Mouse (Mus musculus) midbrain, embryonic 13.5 days (tissue): ENCODE data around the gene 1810013L24Rik. TPM values are rescaled to one million over a fixed set of nuclear protein-coding genes. Genes with fewer than 3 reads are reported as not detected.

Source experiments
- ATAC-seq: fragments of 200-750 bp; cut with Nextera tagmentation; 2 replicates; pipeline ENCODE4 v1.8.0; 2017; ENCODE audit warnings: mild to moderate bottlenecking, moderate TSS enrichment, moderate library complexity
- H3K27ac ChIP-seq: fragments of 300-500 bp; sonication (generic); 2 replicates; pipeline ENCODE4 v1.5.1; 2015; ENCODE audit warnings: inconsistent platforms, mild to moderate bottlenecking, moderate library complexity
- H3K27me3 ChIP-seq: fragments of 300-500 bp; sonication (generic); 2 replicates; pipeline ENCODE4 v1.6.1; 2015; ENCODE audit warnings: mild to moderate bottlenecking, inconsistent platforms
- H3K36me3 ChIP-seq: fragments of 300-500 bp; sonication (generic); 2 replicates; pipeline ENCODE4 v1.6.1; 2015; ENCODE audit warnings: mild to moderate bottlenecking, inconsistent platforms
- H3K4me1 ChIP-seq: fragments of 300-500 bp; sonication (generic); replicated peaks from 2 replicates; pipeline ENCODE4 v1.6.1; 2015; ENCODE audit warnings: inconsistent platforms
- H3K4me2 ChIP-seq: fragments of 300-500 bp; sonication (generic); replicated peaks from 2 replicates; pipeline ENCODE4 v1.6.1; 2015; ENCODE audit warnings: moderate library complexity, mild to moderate bottlenecking, inconsistent platforms
- H3K4me3 ChIP-seq: fragments of 300-500 bp; sonication (generic); replicated peaks from 2 replicates; pipeline ENCODE4 v1.5.1; 2015; ENCODE audit warnings: mild to moderate bottlenecking, inconsistent platforms
- H3K9ac ChIP-seq: fragments of 300-500 bp; sonication (generic); replicated peaks from 2 replicates; pipeline ENCODE4 v1.6.1; 2015; ENCODE audit warnings: mild to moderate bottlenecking, inconsistent platforms
- H3K9me3 ChIP-seq: fragments of 300-500 bp; sonication (generic); 2 replicates; pipeline ENCODE4 v1.6.1; 2016; ENCODE audit warnings: mild to moderate bottlenecking, inconsistent platforms
- WGBS: fragments of 180-500 bp; shearing (Covaris S2); methylation state at CpG from one replicate; pipeline ENCODE4 v1.1.7; 2015; 5-methylcytosine and 5-hydroxymethylcytosine counted together
- polyA plus RNA-seq: library from polyadenylated mRNA; unstranded; fragments of >200 nt; fragmentation: Nextera tagmentation; extraction: Ambion mirVana; gene quantifications from 2 replicates; pipeline ENCODE4 v1.2.1, GENCODE M21; 2015

1810013L24Rik gene
- polyA plus RNA-seq: 31.3 and 35.4 TPM in 2 replicates

GRCm38 (mm10) chr16:8829564-8830359 lies at the start of gene 1810013L24Rik:
Gene 1810013L24Rik, plus strand, starts transcription at chr16:8830100.
- Histone ChIP-seq H3K4me2 (peak within 1 kb of the TSS; percentile 96), H3K9me3 (no peaks in the 10 kb centered on the region), H3K9ac (peak within 1 kb of the TSS; percentile 99), H3K27ac (peak within 1 kb of the TSS; percentile 97), H3K27me3 (no peaks in the 10 kb centered on the region), H3K36me3 (peaks cover 16% of the 10 kb centered on the region; the same call in 1 of the 2 replicates), H3K4me1 (peaks cover 38% of the 10 kb centered on the region), H3K4me3 (peak within 1 kb of the TSS; percentile 92)
- peak; percentile 96 for ATAC-seq
- under 1% methylated on average over 79 of the region's 80 CpGs for WGBS

DNA sequence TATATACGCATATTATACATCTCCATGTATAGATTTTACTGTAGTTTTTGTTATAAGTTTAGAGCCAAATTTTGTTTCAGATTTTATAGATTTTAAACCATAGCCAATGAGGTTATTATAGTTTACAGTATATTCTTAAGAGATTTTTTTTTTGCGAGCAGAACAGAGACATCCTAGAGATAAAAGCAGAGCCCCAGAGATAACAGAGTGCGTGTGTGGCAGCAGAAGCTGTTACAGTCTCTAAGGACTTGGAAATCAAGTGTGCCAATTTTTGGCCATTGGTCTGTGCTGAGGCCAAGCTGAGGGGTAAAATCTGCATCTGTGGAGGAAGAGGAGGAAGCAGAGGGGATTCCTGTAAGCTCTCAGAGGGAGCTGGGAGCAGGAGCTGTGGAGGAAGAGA lies 49.7 kb upstream of the 1810013L24Rik start:
- Histone ChIP-seq H3K36me3 (no peaks in the 10 kb centered on the region), H3K4me1 (0 out of 2 replicates have a peak, but pooled peaks cover 3% of the 10 kb centered on the region), H3K4me3 (no peak overlapping the region), H3K27ac (no peak overlapping the region), H3K4me2 (no peak overlapping the region), H3K9ac (no peak overlapping the region), H3K9me3 (no peaks in the 10 kb centered on the region), H3K27me3 (no peaks in the 10 kb centered on the region)
- ATAC-seq: no peak
- 92% methylated on average over 3 of the region's 3 CpGs for WGBS

- Histone ChIP-seq H3K4me2 (no peak overlapping the region), H3K36me3 (no peaks in the 10 kb centered on the region), H3K4me3 (no peak overlapping the region), H3K9ac (no peak overlapping the region), H3K27ac (no peak overlapping the region), H3K27me3 (no peaks in the 10 kb centered on the region), H3K4me1 (0 out of 2 replicates have a peak, but pooled peaks cover 3% of the 10 kb centered on the region), H3K9me3 (no peaks in the 10 kb centered on the region)
- WGBS: 71% methylated on average over 6 of the region's 6 CpGs
- no peak for ATAC-seq
Measured at GRCm38 (mm10) chr16:8781191-8781590, 48.7 kb upstream of the 1810013L24Rik start.

- H3K9ac ChIP-seq: no peak overlapping the region
- WGBS: 90% methylated on average over 2 of the region's 2 CpGs
- H3K36me3 ChIP-seq: no peaks in the 10 kb centered on the region
- H3K27me3 ChIP-seq: no peaks in the 10 kb centered on the region
- H3K27ac ChIP-seq: no peak overlapping the region
- no peaks in the 10 kb centered on the region for H3K9me3 ChIP-seq
- no peak for ATAC-seq
- H3K4me2 ChIP-seq: no peak overlapping the region
- H3K4me1 ChIP-seq: 0 out of 2 replicates have a peak, but pooled peaks cover 3% of the 10 kb centered on the region
- H3K4me3 ChIP-seq: no peak overlapping the region
Measured at GRCm38 (mm10) chr16:8781660-8782059, 48.2 kb upstream of the 1810013L24Rik start.

- Histone ChIP-seq H3K36me3 (no peaks in the 10 kb centered on the region), H3K27ac (no peak overlapping the region), H3K9me3 (no peaks in the 10 kb centered on the region), H3K27me3 (no peaks in the 10 kb centered on the region), H3K4me3 (no peak overlapping the region), H3K4me1 (0 out of 2 replicates have a peak, but pooled peaks cover 3% of the 10 kb centered on the region), H3K9ac (no peak overlapping the region), H3K4me2 (no peak overlapping the region)
- no peak for ATAC-seq
- WGBS: 91% methylated on average over 16 of the region's 16 CpGs
Measured at GRCm38 (mm10) chr16:8783198-8783913, 46.5 kb upstream of the 1810013L24Rik start.

GRCm38 (mm10) chr16:8784753-8785152 lies 45.1 kb upstream of the 1810013L24Rik start:
- no peak overlapping the region for H3K9ac ChIP-seq
- H3K27ac ChIP-seq: no peak overlapping the region
- no peaks in the 10 kb centered on the region for H3K36me3 ChIP-seq
- WGBS: 73% methylated on average over 3 of the region's 3 CpGs
- ATAC-seq: no peak
- H3K4me2 ChIP-seq: no peak overlapping the region
- H3K27me3 ChIP-seq: no peaks in the 10 kb centered on the region
- H3K4me3 ChIP-seq: no peak overlapping the region
- H3K4me1 ChIP-seq: no peaks in the 10 kb centered on the region
- no peaks in the 10 kb centered on the region for H3K9me3 ChIP-seq

DNA sequence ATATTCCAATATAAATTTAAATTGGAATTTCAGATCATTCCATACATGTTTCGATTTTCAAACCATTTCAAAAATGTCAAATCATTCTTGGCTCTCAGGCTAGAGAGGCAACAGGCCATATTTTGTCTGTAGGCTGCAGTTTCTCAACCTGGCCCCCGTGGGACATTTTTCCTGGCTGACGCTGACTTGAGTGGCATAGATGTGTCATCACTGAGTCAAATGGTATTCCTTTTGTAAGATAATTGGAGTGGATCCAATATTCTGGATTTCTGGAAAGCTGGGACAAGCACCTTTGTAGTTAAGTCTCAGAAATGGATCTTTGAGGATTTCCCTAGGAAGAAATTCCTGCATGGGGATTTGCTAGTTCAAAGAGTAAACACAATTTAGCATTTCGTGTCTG lies 39.0 kb upstream of the 1810013L24Rik start:
- H3K27ac ChIP-seq: no peak overlapping the region

GRCm38 (mm10) chr16:8791949-8792557 lies 37.8 kb upstream of the 1810013L24Rik start, which contains the start of gene Usp7:
Gene Usp7, minus strand, starts transcription at chr16:8792308.
- 94% methylated on average over 20 of the region's 20 CpGs for WGBS
- H3K9ac ChIP-seq: no peak within 1 kb of the TSS
- no peaks in the 10 kb centered on the region for H3K27me3 ChIP-seq
- H3K4me2 ChIP-seq: no peak within 1 kb of the TSS
- H3K9me3 ChIP-seq: no peaks in the 10 kb centered on the region
- no peaks in the 10 kb centered on the region; the same call in 1 of the 2 replicates for H3K4me1 ChIP-seq
- H3K27ac ChIP-seq: no peak within 1 kb of the TSS
- no peaks in the 10 kb centered on the region for H3K36me3 ChIP-seq
- no peak within 1 kb of the TSS for H3K4me3 ChIP-seq
- no peak for ATAC-seq

More for the DNA sequence above, 39.0 kb upstream of the 1810013L24Rik start:
- Histone ChIP-seq H3K4me1 (no peaks in the 10 kb centered on the region; the same call in 1 of the 2 replicates), H3K9ac (no peak overlapping the region), H3K27me3 (no peaks in the 10 kb centered on the region), H3K4me3 (no peak overlapping the region), H3K36me3 (no peaks in the 10 kb centered on the region), H3K4me2 (no peak overlapping the region), H3K9me3 (no peaks in the 10 kb centered on the region)
- ATAC-seq: no peak
- 81% methylated on average over 4 of the region's 4 CpGs for WGBS

DNA sequence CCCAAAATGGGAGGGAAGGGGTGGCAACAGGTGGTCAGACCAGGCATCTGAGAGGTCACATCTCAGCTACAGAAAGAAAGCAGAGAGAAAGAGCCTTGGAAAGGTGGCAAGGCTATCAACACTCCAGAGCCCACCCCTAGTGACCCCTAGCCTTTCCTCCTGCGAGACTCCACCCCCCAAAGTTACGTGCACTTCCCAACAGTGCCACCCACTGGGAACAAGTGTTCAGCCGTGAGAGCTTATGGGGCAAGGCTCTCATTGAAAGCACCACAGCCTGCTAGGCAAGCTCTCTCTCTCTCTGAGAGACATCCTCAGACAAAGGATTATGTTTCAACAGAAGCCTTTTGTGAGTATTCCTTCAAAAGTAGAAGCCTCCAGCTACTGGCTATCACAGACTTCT lies 34.9 kb upstream of the 1810013L24Rik start:
- 4% methylated on average over 3 of the region's 3 CpGs for WGBS
- Histone ChIP-seq H3K4me1 (no peaks in the 10 kb centered on the region; the same call in 1 of the 2 replicates), H3K9me3 (no peaks in the 10 kb centered on the region; the same call in 1 of the 2 replicates), H3K4me2 (no peak overlapping the region), H3K9ac (no peak overlapping the region), H3K4me3 (no peak overlapping the region), H3K36me3 (no peaks in the 10 kb centered on the region), H3K27ac (no peak overlapping the region), H3K27me3 (no peaks in the 10 kb centered on the region)
- ATAC-seq: no peak

- no peak overlapping the region for H3K27ac ChIP-seq
- no peak overlapping the region for H3K4me2 ChIP-seq
- H3K9me3 ChIP-seq: peaks cover 8% of the 10 kb centered on the region
- no peak for ATAC-seq
- H3K4me3 ChIP-seq: no peak overlapping the region
- WGBS: 75% methylated on average over 2 of the region's 2 CpGs
- no peaks in the 10 kb centered on the region for H3K27me3 ChIP-seq
- H3K9ac ChIP-seq: no peak overlapping the region
- no peaks in the 10 kb centered on the region; the same call in 1 of the 2 replicates for H3K4me1 ChIP-seq
- no peaks in the 10 kb centered on the region for H3K36me3 ChIP-seq
Measured at GRCm38 (mm10) chr16:8795906-8796305, 34.0 kb upstream of the 1810013L24Rik start.

- no peak overlapping the region for H3K27ac ChIP-seq
- no peak overlapping the region for H3K4me3 ChIP-seq
- no peak for ATAC-seq
- H3K4me2 ChIP-seq: no peak overlapping the region
- no peaks in the 10 kb centered on the region for H3K27me3 ChIP-seq
- H3K9me3 ChIP-seq: no peaks in the 10 kb centered on the region
- no peaks in the 10 kb centered on the region for H3K36me3 ChIP-seq
- H3K4me1 ChIP-seq: no peaks in the 10 kb centered on the region
- WGBS: 14% methylated on average over 4 of the region's 4 CpGs
- no peak overlapping the region for H3K9ac ChIP-seq
Measured at GRCm38 (mm10) chr16:8806703-8807102, 23.2 kb upstream of the 1810013L24Rik start.
